8 mouse cellular contexts compared by ENCODE assay signal in genomic region chr12:84217508-84218131, GRCm38 (mm10). TPM values are rescaled to one million over a fixed set of nuclear protein-coding genes. Genes with fewer than 3 reads are reported as not detected.
DNase-seq lines count a peak whose midpoint lies in the region; ATAC-seq and TF ChIP-seq lines count a peak whose summit lies in the region.

No protein-coding gene starts in this region.

- TF ChIP-seq POLR2A in kidney, adult 2 months (IDR thresholded peaks at IDR 0.05; ENCODE audit: low read depth, low read length): no peak

- no peaks in the 10 kb centered on the region for H3K27me3 ChIP-seq in kidney, adult 2 months (replicated peaks; ENCODE audit: control insufficient read depth, insufficient read depth, low read length)
- H3K27me3 ChIP-seq in heart, embryonic 15.5 days: no peaks in the 10 kb centered on the region

- H3K27ac ChIP-seq in kidney, adult 2 months (ENCODE audit: insufficient read depth, low read depth, low read length): peak overlapping the region; percentile 69
- peak overlapping the region; percentile 91 for H3K27ac ChIP-seq in heart, embryonic 15.5 days

- peaks cover 20% of the 10 kb centered on the region for H3K4me1 ChIP-seq in kidney, adult 2 months (ENCODE audit: control insufficient read depth, insufficient read depth, low read length)
- H3K4me1 ChIP-seq in heart, embryonic 15.5 days (replicated peaks): peaks cover 59% of the 10 kb centered on the region

- H3K36me3 ChIP-seq in kidney, adult 2 months (ENCODE audit: control insufficient read depth, insufficient read depth, low read length): no peaks in the 10 kb centered on the region
- H3K36me3 ChIP-seq in heart, embryonic 15.5 days: no peaks in the 10 kb centered on the region

- no peaks in the 10 kb centered on the region for H3K9me3 ChIP-seq in heart, embryonic 15.5 days (replicated peaks)

- H3K9ac ChIP-seq in heart, embryonic 15.5 days: peak overlapping the region; percentile 85

- H3K4me2 ChIP-seq in heart, embryonic 15.5 days: peak overlapping the region; percentile 72

- TF ChIP-seq CTCF in kidney, adult 2 months (conservative IDR thresholded peaks at IDR 0.05; ENCODE audit: insufficient read depth, insufficient read length, low read depth, low read length): no peak

- peak overlapping the region; percentile 82 for H3K4me3 ChIP-seq in kidney, adult 2 months (ENCODE audit: insufficient read depth, low read depth, low read length)
- H3K4me3 ChIP-seq in heart, embryonic 15.5 days: peak overlapping the region; percentile 75

- ATAC-seq in heart, embryonic 15.5 days (replicated peaks; ENCODE audit: insufficient number of reproducible peaks, insufficient read depth, low FRiP score, low read depth): no peak

- 7% methylated on average over 21 of the region's 21 CpGs for WGBS in kidney, adult 2 months
- WGBS in heart, embryonic 15.5 days: 7% methylated on average over 21 of the region's 21 CpGs

- peak; percentile 62 for DNase-seq in kidney, adult 2 months
- DNase-seq in kidney, adult 9 months: no peak
- DNase-seq in embryo, embryonic 10 days (ENCODE audit: low spot score): peak; percentile 69
- peak; percentile 26 to 36 for DNase-seq in layer of hippocampus, postnatal 14 days (ENCODE audit: low spot score in 2 of 2)
- DNase-seq in lung, postnatal 25 days (ENCODE audit: low spot score): peak; percentile 78
- DNase-seq in right cerebral cortex, postnatal 25 days: peak; percentile 53
- no peak for DNase-seq in c-Kit-positive CD71-positive TER-119-positive erythroid progenitor cells, embryonic 14.5 days (ENCODE audit: low spot score)

RNA-seq across cellular contexts. Expression of gene Elmsan1, which starts 1.1 kb away (rescaled TPM):
- 6.7 and 7.4 TPM in 2 replicates for polyA plus RNA-seq in kidney, adult 2 months (2012; rRNA removed)
- polyA plus RNA-seq in heart, embryonic 15.5 days (2015; fragmentation: Nextera tagmentation; extraction: Ambion mirVana): 6.0 and 10.0 TPM in 2 replicates
- total RNA-seq in layer of hippocampus, postnatal 14 days (2021): 10 to 100 TPM; 17.0 to 18.1 TPM

Comparison
In these comparisons a context has a peak if more than half of its experiments do, and no peak if none do; other contexts are left out.
1. DNase-seq: peak in kidney, adult 2 months (single experiment), embryo, embryonic 10 days (single experiment), layer of hippocampus, postnatal 14 days (2 of 2), lung, postnatal 25 days (single experiment) and right cerebral cortex, postnatal 25 days (single experiment); none in kidney, adult 9 months (single experiment) and c-Kit-positive CD71-positive TER-119-positive erythroid progenitor cells, embryonic 14.5 days (single experiment).